ENCODE assay signal across 7 mouse cellular contexts in the genomic region with DNA sequence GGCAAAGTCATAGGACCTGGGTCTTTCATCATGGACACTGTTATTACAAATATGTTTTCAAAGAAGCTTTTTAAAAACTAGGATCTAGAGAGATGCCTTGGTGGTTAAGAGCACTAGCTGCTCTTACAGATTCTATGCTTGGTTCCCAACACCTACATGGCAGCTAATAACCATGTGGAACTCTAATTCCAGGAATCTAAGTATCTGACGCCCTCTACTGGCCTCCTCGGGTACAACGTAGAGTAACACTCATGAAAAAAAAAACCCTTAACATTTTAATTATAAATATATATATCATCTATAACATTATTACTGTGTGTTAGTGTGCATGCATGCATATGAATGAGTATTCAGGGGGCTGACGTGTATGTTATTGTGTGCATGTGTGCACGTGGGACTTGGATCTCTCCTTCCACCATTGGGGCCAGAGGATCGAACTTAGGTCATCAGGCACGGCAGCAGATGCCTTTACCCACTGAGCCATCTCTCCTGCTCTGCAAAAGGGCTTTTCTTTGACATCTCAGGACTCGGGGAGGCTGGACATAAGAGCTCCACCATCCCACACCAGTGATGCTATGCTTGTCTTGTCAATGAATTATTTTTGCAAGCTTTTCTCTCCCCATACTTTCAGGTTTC. TPM values are rescaled to one million over a fixed set of nuclear protein-coding genes. Genes with fewer than 3 reads are reported as not detected.
A peak's percentile ranks its signal among the peaks of the same experiment; 100 is the strongest.
DNase-seq lines count a peak whose midpoint lies in the region.

No protein-coding gene starts in this region.

- peak; percentile 35 for DNase-seq in left cerebral cortex, postnatal 4 days
- no peak for DNase-seq in left cerebral cortex, postnatal 25 days (ENCODE audit: low spot score in 2 of 2)
- peak; percentile 52 for DNase-seq in MEL-GATA-1-ER (ENCODE audit: extremely low read depth, low read depth)
- peak; percentile 24 for DNase-seq in c-Kit-negative CD71-positive TER-119-positive erythroid progenitor cells, embryonic 14.5 days (ENCODE audit: low read depth, low spot score)
- DNase-seq in kidney, postnatal 14 days, result peak; percentile 27
- DNase-seq in frontal cortex, postnatal 10 days (ENCODE audit: low spot score in 2 of 2), result no peak
- DNase-seq in layer of hippocampus, postnatal 36 days, result no peak

- intact Hi-C loops in left cerebral cortex, postnatal 4 days (cut with DNase I), result loop anchor here (10.0 kb wide), 1 partner anchor 68 kb away; no protein-coding TSS in a partner anchor
- intact Hi-C loops in left cerebral cortex, postnatal 25 days (cut with DNase I), result no loop called here

RNA-seq across cellular contexts. Expression of a gene that starts 2.2 kb away (rescaled TPM):
- total RNA-seq in left cerebral cortex, postnatal 4 days (2021), result 100 to 1,000 TPM; 202 to 213 TPM
- 10 to 100 TPM; 82.9 to 87.6 TPM for total RNA-seq in left cerebral cortex, postnatal 25 days (2021)
- 10 to 100 TPM; 68.2 to 73.2 TPM for total RNA-seq in layer of hippocampus, postnatal 36 days (2021)

RNA-seq across cellular contexts. Expression of a gene that starts 3.4 kb away (rescaled TPM):
- 1 to 10 TPM; 3.9 to 4.0 TPM for total RNA-seq in left cerebral cortex, postnatal 4 days (2021)
- total RNA-seq in left cerebral cortex, postnatal 25 days (2021), result 1 to 10 TPM in 1 of 2 experiments, under 1 TPM in 1; 0.83 to 1.2 TPM
- 1 to 10 TPM; 2.4 to 3.7 TPM for total RNA-seq in layer of hippocampus, postnatal 36 days (2021)

RNA-seq across cellular contexts. Expression of a gene that starts 54.7 kb away (rescaled TPM):
- total RNA-seq in left cerebral cortex, postnatal 4 days (2021), result not detected
- not detected for total RNA-seq in left cerebral cortex, postnatal 25 days (2021)
- not detected for total RNA-seq in layer of hippocampus, postnatal 36 days (2021)

Comparison
In these comparisons a context has a peak if more than half of its experiments do, and no peak if none do; other contexts are left out.
1. DNase-seq: peak in left cerebral cortex, postnatal 4 days (single experiment), MEL-GATA-1-ER (single experiment), c-Kit-negative CD71-positive TER-119-positive erythroid progenitor cells, embryonic 14.5 days (single experiment) and kidney, postnatal 14 days (single experiment); none in left cerebral cortex, postnatal 25 days (0 of 2), frontal cortex, postnatal 10 days (0 of 2) and layer of hippocampus, postnatal 36 days (0 of 2).